Mouse (Mus musculus): ENCODE measurements at regions not wholly inside any gene's neighbourhood (a gene's known extent, or its start where the extent isn't known, plus 50 kb on each side); places are given as distances from the start of the nearest gene placed in this dataset.

- DNase-seq (ENCODE audit: low spot score in 2 of 2): no peak
Measured at GRCm38 (mm10) chr6:117416461-117416860, 248.1 kb downstream of the Cxcl12 start.

DNA sequence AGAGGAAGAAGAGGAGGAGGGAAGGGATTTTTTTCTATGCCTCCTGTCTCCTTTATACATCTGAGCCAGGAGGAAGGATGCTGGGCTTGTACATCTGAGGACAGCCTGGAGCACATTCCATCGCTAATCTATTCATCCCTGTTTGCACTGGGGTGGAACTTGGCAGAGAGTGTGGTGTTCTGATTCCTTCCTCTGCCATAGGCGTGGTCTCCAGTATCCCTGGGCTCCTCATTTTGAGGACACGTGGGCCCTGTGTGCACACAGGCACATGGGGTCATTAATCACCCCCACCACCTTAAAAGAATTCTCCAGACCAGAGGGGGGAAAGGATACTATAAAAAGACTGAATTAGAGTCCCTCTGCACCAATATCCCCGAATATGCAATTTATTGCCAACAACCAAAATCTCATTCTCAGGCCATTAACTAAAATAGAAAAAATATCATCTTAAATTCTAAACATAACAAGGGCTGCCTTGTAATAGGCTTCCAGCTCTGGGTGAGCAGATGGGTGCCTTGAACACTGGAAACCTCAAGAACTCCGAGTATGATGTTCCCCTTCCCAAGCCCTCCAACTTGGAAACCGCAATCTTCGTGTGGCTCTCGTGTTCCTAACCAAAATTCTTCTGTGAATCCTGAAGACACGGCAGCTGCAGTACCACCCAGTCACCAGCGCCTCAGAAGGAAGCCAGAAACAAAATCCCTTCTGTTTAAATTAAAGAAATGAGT, 254.7 kb downstream of the Cxcl12 start:
- DNase-seq (ENCODE audit: low spot score in 2 of 2): no peak

GRCm38 (mm10) chr6:117426363-117426762, 258.0 kb downstream of the Cxcl12 start:
- no peak for DNase-seq (ENCODE audit: low spot score in 2 of 2)

GRCm38 (mm10) chr6:117427351-117428142, 259.2 kb downstream of the Cxcl12 start:
- no peak for DNase-seq (ENCODE audit: low spot score in 2 of 2)

- DNase-seq (ENCODE audit: low spot score in 2 of 2): no peak
Measured at GRCm38 (mm10) chr6:117428441-117428840, 260.1 kb downstream of the Cxcl12 start.

- DNase-seq (ENCODE audit: low spot score in 2 of 2): peak; percentile 52 to 71
Measured at GRCm38 (mm10) chr6:117430876-117431781, 262.8 kb downstream of the Cxcl12 start.

DNA sequence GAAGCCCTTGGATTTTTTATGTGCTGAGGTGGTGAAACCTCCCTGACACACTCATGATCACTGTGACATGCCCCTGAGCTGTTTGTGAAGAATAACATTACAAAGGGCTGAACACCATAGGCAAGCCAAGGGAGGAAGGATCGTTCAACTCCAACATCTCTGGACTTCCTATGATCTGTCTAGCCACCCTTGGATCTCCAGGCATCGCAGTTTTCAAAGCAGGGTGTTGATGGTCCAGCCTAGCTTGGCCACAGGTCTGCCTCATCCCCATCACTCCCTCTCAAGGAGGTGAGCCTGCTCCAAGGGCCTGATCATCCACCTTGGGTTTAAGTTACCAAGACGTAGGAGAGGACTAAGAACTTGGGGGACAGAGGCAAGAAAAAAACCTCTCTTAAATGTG, 268.5 kb downstream of the Cxcl12 start:
- no peak for DNase-seq (ENCODE audit: low spot score in 2 of 2)

- no peak for DNase-seq (ENCODE audit: low spot score in 2 of 2)
Measured at GRCm38 (mm10) chr6:117437411-117438101, 269.2 kb downstream of the Cxcl12 start.

- no peak for DNase-seq (ENCODE audit: low spot score in 2 of 2)
Measured at GRCm38 (mm10) chr6:117448652-117449051, 280.3 kb downstream of the Cxcl12 start.

- no peak for DNase-seq (ENCODE audit: low spot score in 2 of 2)
Measured at GRCm38 (mm10) chr6:117451001-117451400, 282.7 kb downstream of the Cxcl12 start.

- DNase-seq (ENCODE audit: low spot score in 2 of 2): no peak
Measured at GRCm38 (mm10) chr6:117460193-117460592, 291.9 kb downstream of the Cxcl12 start.

DNA sequence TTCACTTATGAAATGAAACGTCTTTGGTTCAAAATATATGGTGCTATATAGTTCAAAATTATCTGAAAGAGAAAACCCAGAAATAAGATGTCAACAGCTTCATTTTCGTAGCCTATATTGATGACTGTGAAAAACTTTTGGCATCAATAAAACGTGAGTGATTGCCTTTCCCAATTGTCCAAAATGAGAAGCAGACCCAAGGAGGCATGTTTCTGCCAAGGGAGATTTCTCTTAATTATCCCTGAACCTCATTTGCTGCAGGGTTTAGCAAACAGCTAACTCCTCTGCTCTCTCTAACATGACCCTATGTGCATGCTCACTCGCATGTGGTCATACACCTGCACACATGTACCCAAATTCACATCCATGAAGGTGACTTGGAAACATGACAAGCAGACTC, 296.8 kb downstream of the Cxcl12 start:
- no peak for DNase-seq (ENCODE audit: low spot score in 2 of 2)

DNA sequence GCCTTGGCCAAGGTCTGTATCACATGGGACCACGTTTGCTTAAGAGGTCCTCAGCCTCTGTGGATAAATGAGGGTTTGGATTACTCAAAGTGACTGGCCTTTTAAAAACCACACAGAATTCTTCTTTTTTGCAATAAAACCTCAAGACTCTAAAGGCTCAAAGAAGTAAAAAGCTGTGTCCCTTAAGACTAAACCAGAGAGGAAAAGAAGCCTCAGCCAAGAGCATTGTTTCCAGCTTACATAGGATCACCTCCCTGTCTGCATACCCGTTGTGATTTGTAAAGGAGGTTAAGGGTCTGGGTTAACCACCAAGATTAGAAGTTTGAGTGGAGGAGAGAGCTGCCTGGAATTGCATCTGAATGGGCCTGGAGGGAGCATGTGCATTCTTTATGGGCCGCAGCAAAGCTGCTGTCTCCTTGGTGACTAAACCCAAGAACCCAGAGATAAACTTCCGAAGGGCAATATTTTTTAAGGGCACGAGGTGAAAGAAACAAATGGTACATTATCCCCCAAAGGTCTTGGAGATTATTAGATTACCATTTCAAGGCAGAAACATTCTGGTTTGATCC, 297.4 kb downstream of the Cxcl12 start:
- no peak for DNase-seq (ENCODE audit: low spot score in 2 of 2)

- no peak for DNase-seq (ENCODE audit: low spot score in 2 of 2)
Measured at GRCm38 (mm10) chr6:117479376-117479775, 311.0 kb downstream of the Cxcl12 start.

DNA sequence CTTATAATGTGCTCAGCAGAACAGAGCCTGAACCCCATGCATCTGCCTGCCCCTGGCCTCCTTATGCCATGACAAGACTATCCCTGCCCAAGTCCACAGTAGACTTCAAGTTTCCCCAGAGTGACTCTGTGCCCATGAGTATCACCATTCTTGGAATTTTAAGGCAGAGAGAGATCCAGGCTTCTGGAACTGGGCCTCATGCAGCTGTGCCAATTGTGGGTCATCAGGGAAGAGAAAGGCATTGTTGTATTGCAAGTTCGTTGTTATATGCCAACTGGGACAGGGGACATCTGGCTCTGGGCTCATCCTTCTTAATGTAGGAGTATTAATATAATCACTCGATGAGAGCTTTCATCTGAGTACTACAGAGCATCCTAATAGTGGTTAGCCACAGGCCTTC, 312.1 kb downstream of the Cxcl12 start:
- DNase-seq (ENCODE audit: low spot score in 2 of 2): no peak

GRCm38 (mm10) chr6:117489161-117489560, 320.8 kb downstream of the Cxcl12 start:
- DNase-seq (ENCODE audit: low spot score in 2 of 2): no peak

DNA sequence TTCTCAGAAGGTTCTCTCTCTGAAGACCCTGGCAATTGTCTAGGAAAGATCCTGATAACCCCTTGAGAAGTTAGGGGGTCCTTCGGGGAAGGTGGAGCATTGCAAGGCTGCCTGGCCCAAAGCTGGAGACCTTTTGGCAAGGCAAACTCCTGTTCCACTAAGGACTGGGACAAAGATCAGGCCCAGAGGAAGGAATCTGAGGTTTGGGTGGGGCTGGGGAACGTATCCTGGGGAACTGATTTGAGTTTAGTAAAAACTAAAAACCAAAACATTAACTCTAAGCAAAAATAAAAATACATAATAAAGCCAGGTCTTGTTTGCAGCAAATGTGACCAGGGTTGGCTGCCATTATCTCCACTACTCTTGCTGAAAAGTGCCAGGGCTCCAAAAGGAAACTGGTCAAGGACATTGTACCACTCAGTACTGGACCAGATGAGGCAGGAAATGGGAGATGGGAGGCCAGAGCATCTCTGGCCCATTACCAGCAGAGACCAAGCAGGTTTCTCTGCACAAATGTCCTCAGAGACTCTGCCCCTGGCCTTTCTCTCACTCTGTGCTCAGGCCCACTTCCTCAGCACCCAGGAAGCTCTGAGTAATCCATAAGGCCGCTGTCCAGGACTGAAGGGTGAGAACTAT, 321.5 kb downstream of the Cxcl12 start:
- DNase-seq (ENCODE audit: low spot score in 2 of 2): no peak

GRCm38 (mm10) chr6:117494971-117495370, 326.6 kb downstream of the Cxcl12 start:
- DNase-seq (ENCODE audit: low spot score in 2 of 2): no peak

- DNase-seq (ENCODE audit: low spot score in 2 of 2): no peak
Measured at GRCm38 (mm10) chr6:117497337-117497736, 329.0 kb downstream of the Cxcl12 start.

DNA sequence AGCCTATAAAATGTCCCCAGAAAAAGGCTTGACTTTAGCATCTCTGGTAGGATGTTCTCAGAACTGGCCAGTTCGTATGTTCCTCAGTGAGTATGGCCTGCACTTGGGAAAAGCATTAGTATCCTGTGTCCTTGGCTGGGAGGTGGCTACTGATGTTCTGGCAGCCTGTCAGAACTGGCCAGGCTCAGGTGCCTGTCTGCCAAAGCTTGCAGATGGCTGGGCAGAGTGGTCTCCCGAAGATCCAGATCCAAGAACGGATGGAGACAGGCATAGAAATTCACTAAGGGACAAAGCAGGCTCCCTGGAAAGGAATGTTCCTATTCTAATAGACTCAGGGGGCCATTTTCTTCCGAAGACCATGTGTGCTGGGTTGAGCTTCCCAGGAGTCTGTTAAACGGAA, 329.6 kb downstream of the Cxcl12 start:
- no peak for DNase-seq (ENCODE audit: low spot score in 2 of 2)

DNA sequence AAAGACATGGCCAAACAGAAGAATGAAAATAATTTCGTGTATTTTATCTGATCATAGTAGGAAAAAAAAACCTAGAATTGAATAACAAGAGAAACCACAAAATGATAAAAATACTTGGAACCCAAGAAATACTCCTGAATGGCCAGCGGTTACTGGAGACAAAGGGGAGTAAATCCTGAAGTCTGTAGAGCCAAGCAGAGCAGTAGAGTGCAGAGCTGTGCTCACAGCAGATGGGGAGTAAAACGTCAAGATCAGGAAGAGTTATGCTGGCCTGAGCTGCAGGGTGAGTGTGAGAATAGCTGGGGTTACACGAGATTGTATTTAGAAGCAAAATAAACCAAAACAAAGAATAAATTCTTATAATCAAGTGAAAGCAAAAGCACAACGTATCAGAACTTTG, 334.0 kb downstream of the Cxcl12 start:
- no peak for DNase-seq (ENCODE audit: low spot score in 2 of 2)
